In the genomic region with DNA sequence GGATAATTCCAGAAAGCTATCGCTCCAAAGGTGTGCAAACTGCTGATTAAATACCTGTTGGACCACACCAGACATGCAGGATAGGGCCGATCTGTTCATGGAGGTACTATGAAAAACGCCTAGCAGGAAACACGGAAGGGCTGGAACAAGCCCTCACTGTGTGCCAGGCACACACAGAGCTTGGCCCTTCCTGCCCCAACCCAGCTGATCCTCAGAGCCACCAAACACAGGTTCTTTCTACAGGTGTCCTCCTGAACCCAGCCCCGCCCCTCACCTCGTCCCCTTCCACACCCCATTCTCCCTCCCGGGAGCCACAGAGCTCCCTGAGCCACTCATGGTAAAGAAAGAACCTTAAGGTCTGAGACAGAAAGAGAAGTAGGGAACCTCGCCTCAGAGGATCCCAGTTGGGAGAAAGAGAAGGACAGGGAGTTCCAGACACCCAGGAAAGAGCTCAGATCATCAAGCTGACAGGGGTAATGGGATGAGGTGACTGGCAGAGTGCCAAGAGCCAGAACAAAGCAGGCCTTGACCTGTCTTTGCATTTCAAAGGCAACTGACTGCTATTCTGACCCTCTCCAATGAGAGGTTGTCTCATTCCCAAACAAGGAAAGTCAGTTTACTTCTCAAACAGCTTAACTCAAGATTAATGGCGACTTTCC, we compare ENCODE assay signal across 12 mouse cellular contexts.
DNase-seq lines count a peak whose midpoint lies in the region; ATAC-seq lines count a peak whose summit lies in the region.
"Had no signal": no experiment of that assay in that cellular context is flagged by ENCODE, and none has a peak within 500 bp of the region (broad histone marks: within the 10 kb centered on the region; RNA-seq: fewer than 3 reads in every experiment).

No protein-coding gene starts in this region.

- H3K9ac ChIP-seq in limb, embryonic 15.5 days, result no peak overlapping the region
- H3K9ac ChIP-seq: kidney, embryonic 15.5 days; neural tube, embryonic 13.5 days had no signal

- H3K36me3 ChIP-seq in limb, embryonic 15.5 days, result no peaks in the 10 kb centered on the region
- H3K36me3 ChIP-seq in limb, embryonic 10.5 days, result peaks cover 37% of the 10 kb centered on the region
- H3K36me3 ChIP-seq: neural tube, embryonic 13.5 days had no signal

- DNase-seq in embryo, embryonic 11 days, result peak; percentile 34
- no peak for DNase-seq in embryo, embryonic 10.5 days (ENCODE audit: low spot score)
- DNase-seq in limb, embryonic 10.5 days (ENCODE audit: low spot score), result no peak
- DNase-seq in MN1 (ENCODE audit: low spot score) (peak; percentile 12), liver (no peak)
- DNase-seq in mesoderm, embryonic 11.5 days (ENCODE audit: low read depth, low spot score), result peak; percentile 58
- no peak for DNase-seq in gastrocnemius, adult 8-10 months (ENCODE audit: low spot score in 2 of 2)
- DNase-seq: cerebellum, postnatal 14 days; lung, postnatal 4 days had no signal

- no peak overlapping the region for H3K4me3 ChIP-seq in limb, embryonic 15.5 days
- no peak overlapping the region for H3K4me3 ChIP-seq in limb, embryonic 10.5 days
- H3K4me3 ChIP-seq: kidney, embryonic 15.5 days; neural tube, embryonic 13.5 days had no signal

- peak; percentile 17; the same call in 1 of the 2 replicates for ATAC-seq in limb, embryonic 15.5 days (ENCODE audit: insufficient number of reproducible peaks, low FRiP score, low TSS enrichment, low read depth)

- no peak overlapping the region for H3K4me2 ChIP-seq in limb, embryonic 15.5 days
- H3K4me2 ChIP-seq: kidney, embryonic 15.5 days; neural tube, embryonic 13.5 days had no signal

- H3K4me1 ChIP-seq in limb, embryonic 15.5 days, result 0 out of 2 replicates have a peak, but pooled peaks cover 4% of the 10 kb centered on the region
- peaks cover 36% of the 10 kb centered on the region for H3K4me1 ChIP-seq in limb, embryonic 10.5 days

- peak overlapping the region; percentile 38; the same call in 1 of the 2 replicates for H3K27ac ChIP-seq in limb, embryonic 15.5 days
- no peak overlapping the region for H3K27ac ChIP-seq in limb, embryonic 10.5 days
- H3K27ac ChIP-seq: kidney, embryonic 15.5 days; neural tube, embryonic 13.5 days had no signal

- H3K9me3 ChIP-seq in limb, embryonic 15.5 days, result no peaks in the 10 kb centered on the region
- H3K9me3 ChIP-seq in limb, embryonic 10.5 days (replicated peaks), result no peaks in the 10 kb centered on the region
- H3K9me3 ChIP-seq: kidney, embryonic 15.5 days; neural tube, embryonic 13.5 days had no signal

- no peaks in the 10 kb centered on the region for H3K27me3 ChIP-seq in limb, embryonic 15.5 days
- H3K27me3 ChIP-seq in limb, embryonic 10.5 days (ENCODE audit: low read depth, poor library complexity, severe bottlenecking), result no peaks in the 10 kb centered on the region
- H3K27me3 ChIP-seq: kidney, embryonic 15.5 days; neural tube, embryonic 13.5 days had no signal

- WGBS in limb, embryonic 15.5 days, result 73% methylated on average over 9 of the region's 9 CpGs
- WGBS in limb, embryonic 10.5 days, result 87% methylated on average over 9 of the region's 9 CpGs

Comparison
In these comparisons a context has a peak if more than half of its experiments do, and no peak if none do; other contexts are left out.
1. DNase-seq: peak in embryo, embryonic 11 days (single experiment), MN1 (single experiment) and mesoderm, embryonic 11.5 days (single experiment); none in embryo, embryonic 10.5 days (single experiment), limb, embryonic 10.5 days (single experiment), gastrocnemius, adult 8-10 months (0 of 2) and liver (single experiment).